Mouse (Mus musculus) thymus, postnatal 25 days (tissue): ENCODE results near the gene Mtf2.
"Not testable (repeated sequence)": the region's sequence is repeated elsewhere in the genome, so short reads cannot be mapped to it uniquely, and the experiment has no call there.

ENCODE experiments used
- DNase-seq: peaks from one replicate; pipeline ENCODE4 v3.0.0; 2022

Mtf2 gene

DNA sequence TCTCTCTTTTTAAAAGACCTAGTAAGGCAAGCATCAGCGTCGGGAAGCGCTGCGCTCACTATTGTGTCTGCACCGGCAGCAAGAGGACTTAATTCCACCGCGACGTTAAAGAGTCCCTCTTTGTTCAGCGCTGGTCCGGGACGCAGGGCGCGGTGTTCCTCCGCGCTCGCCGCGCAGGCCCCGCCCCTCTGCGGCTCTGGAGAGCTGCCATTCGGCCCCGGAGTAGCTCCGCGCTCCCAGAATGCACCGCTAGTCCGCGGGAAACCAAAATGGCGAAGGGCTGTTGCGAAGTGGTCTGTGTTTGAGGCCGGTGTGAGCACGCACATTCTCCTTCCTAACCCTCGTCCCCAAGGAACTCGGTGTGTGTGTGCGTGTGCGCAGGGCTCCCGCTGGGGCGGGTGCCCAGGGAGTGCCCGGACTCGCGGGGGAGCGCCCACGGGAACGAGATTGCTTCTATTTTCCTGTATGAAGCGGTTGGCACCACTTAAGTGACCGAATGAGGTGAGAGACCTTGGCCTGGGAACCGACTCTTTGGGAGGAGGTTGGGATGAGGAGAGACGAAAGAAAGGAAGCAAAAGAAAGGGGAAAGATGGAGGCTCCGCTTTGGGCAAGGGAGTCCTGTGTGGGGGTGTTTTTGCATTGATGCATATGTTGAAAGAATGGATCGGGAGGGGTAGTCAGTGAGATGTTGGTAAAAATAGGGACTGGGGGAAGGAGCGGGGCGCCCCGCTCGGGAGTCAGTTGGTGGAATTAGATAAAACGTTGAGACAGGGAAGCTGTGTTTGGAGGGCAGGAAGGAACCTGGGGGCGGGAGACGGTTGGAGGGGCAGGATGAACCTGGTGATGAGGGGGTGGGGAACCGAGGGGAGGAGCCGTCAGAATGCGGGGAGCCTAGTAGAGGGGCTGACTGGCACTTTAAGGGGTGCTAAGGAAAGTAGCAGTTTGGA, at the start of gene Mtf2:
Gene Mtf2 (plus strand): TSS at position 210 of the 947 bp plus-strand sequence.
- peak; percentile 98 for DNase-seq

DNA sequence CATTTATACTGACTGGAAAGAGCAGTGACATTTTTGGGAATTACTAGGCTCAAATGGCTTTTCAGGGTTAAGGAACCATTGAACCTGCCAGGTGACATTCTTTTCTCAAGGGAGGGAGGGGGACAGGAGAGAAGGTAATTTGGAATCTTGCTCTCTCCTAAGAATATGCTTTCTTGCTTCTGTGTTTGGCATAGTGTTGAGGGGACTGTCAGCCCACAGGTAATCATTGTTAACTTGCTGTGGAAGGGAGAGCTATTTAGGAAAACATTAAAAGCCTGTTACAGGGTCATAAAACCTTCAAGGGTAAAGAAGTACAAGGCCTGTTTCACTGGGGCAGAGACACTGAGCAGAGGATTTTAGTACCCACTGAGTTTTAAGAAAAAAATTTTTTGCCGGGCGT, 48.2 kb upstream of the Mtf2 start:
- DNase-seq: no peak

DNA sequence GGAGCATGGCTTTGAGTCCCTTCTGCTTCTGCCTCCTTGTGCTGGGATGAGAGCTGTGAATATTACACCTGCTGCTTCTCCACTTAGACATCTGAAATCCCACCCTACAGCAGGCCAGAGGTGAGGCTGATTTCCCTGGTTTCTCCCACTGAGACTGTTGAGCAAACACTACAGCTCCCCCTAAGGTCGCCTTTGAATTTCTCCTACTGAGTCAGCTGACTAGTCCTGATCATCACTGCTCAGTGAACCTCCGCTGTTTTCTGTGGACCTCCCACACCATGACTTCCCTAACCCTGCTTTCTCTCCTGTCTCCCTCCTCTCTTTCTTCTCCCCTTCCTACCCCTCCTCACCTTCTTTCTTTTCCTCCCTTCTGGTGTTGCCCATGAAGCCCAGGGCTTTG, 46.1 kb upstream of the Mtf2 start:
- no peak for DNase-seq

DNA sequence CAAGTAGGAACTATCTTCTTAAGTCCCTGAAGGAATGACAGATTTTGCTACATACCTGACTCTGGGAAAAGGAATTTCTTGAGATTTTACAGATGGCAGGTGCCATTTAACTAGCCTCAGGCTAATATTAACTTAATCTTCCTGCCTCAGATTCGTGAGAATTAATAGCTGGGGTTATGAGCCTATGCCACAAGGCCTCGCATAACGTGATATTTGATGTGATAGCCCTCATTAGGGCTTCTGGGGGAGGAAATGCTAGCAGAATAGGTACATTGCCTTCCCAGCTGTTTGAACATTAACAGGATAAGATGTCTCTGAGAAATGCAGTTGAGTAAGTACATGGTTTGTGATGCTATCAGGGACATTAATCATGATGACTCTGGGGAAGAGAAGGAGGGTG, 44.1 kb upstream of the Mtf2 start:
- no peak for DNase-seq

DNA sequence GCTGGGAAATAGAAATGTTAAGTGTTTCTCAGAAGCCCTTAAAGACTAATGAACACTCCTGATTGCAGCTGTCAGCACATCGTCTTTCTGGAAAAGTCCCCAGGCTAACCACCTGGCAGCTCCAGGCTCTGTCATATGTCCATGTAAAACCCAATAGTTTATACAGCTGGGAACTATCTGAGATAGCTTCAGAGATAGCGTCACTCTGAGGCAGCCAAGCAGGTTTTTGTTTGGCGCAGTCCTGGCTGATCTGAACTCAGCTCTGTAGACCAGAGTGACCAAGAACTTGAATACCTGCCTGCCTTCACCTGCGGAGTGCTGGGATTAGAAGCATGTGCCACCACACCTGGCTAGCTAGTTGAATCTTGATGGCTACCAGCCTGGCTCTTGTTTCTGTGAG, 37.2 kb upstream of the Mtf2 start:
- no peak for DNase-seq

DNA sequence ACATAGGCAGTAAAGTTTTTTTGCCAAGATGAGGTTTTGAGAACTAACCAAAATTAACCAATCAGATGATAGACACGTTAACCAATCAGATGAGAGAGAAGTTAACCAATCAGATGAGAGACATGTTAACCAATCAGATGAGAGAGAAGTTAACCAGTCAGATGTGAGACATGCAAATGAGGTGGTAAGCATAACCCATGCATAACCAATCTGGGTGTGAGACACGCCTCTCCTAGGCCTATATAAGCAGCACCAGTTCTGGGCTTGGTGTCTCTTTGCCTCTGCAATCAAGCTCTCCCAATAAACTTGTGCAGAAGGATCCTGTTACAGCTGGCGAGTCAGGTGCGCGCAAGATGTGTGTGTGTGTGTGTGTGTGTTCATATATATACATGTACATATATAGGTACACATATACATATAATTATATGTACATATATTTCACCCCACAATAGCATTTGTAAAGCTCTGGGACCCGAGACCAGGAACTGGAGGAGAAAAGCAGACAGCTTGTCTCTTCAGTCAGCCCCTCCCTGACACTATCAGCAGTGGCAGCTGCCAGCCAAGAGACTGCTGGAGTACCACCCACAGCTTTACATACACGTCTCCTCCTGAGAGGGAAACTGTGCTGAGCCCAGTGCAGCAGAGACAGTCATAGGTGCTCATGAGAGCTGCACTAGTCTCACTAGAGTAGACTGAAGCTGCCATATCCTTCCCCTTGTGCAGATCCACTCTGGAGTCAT, 36.5 kb upstream of the Mtf2 start:
- not testable (repeated sequence) for DNase-seq

DNA sequence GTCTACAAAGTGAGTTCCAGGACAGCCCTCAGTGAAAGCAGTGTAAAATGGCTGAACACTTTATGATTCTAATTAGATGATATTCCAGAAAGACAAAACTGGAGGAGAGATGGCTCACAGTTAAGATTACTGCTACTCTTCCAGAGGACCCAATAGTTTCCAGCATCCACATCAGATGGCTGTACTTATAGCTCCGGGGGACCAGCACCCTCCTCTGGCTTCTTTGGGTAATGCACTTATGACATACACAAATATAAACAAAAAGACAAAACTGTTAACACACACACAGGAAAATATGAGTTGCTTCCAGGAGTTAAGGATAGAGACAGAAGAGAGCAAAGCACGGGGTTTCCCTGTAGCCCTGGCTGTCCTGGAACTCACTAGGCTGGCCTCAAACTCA, 35.5 kb upstream of the Mtf2 start:
- no peak for DNase-seq

DNA sequence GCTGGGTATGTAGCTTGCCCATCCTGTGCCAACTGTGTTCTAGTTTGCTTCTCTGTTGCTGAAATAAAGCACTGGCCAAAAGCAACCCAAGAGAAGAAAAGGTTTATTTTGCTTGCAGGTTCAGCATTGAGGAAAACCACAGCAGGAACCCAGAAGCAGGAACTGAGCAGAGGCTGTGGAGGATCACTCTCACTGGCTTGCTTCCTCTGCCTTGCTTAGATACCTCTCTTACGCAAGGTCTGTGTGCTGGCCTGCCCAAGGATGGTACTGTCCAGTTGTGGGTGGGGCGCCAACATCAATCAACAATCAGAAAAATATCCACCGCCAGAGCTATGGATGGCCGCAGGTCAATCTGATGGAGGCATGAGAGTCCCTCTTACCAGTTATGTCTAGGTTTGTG, 34.2 kb upstream of the Mtf2 start:
- no peak for DNase-seq

DNA sequence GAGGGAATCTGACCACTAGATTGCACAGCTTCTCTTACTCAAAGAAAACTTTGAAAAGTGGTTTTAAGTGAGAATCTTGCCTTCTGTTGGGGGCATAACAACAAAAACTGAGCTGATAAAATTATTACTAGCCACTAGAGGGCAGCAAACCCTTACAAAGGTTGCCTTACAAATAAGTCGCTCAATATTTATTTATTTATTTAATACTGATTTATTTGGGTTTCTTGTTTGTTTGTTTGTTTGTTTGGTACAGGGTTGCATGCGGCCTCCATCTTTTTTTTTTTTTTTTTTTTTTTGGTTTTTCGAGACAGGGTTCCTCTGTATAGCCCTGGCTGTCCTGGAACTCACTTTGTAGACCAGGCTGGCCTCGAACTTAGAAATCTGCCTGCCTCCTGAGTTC, 31.3 kb upstream of the Mtf2 start:
- no peak for DNase-seq

DNA sequence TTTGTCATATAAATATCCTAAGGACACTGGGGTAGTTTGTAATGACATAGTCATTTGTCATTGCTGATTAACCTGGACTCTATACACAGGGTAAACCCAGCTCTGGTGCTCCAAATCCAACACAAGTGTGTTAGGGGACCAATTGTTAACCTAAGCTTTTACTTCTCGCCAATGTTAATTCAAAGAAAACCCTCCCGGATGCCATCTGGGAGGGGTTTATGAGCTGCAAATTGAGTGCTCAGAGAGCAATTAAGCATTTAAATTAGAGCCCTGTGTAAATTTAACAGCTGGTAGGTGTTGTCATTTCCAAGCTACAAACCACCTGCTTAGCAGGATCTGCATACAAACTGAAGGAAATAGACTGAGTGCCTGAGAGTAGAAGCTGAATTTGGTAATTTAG, 30.0 kb upstream of the Mtf2 start:
- no peak for DNase-seq

DNA sequence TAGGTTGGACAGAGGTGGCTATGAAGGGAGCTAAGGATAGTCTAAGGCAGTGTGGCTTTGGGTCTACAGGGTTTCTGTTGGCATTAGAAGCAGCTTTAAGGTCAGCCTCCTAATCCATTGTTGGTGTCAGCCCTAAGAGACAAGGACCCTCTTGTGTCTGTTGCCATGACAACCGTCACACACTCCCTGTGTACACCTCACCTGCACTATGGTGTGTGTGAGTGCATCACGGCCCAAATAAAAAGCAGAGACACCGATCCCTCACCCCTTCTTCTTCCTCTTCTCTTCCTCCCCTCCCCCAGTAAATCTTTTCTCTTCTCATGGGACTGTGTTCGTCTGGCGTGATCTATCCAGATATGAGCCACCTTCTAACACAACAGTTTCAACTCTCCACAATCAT, 23.4 kb upstream of the Mtf2 start:
- DNase-seq: no peak

DNA sequence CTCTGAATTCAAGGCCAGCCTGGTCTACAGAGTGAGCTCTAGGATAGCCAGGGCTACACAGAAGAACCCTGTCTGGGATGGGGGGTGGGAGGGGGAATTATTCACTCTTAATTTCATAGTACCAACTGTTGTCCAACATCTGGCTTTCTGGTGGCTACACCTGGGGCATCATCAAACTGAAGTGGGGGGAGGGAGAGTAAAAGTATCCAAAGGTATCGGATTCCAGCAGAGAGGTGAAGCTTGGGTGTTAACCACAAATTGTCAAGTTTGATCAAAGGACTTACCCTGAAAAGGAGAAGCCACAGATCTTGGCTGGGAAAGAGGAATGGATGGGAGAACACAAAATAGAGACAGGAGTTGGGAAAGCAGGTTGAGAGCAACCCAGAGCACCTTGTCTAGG, 21.6 kb upstream of the Mtf2 start:
- no peak for DNase-seq

DNA sequence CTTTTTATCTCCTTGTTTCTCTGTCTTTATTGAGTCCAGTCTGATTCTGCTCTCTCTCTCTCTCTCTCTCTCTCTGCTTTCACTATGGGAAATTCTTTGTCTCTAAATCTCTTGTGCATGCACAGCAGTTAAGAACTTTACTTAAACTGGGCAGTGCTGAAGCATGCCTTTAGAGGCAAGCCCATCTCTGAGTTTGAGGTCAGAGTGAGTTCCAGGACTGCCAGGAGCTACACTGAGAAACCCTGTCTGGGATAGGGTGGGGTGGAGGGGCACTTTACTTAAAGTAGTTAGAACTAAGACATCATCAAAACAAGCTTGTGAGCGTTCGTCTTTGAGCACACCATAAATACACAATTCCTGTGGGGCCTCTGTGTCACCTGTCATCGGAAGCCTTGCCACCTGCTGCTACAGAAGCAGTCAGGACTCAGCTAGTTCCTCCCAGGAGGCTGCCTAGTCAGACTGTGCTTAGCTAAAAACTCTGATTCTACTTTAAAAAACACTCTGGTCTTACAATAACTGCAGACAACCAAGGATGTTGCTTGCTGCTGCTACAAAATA, 15.7 kb upstream of the Mtf2 start:
- DNase-seq: peak; percentile 60

DNA sequence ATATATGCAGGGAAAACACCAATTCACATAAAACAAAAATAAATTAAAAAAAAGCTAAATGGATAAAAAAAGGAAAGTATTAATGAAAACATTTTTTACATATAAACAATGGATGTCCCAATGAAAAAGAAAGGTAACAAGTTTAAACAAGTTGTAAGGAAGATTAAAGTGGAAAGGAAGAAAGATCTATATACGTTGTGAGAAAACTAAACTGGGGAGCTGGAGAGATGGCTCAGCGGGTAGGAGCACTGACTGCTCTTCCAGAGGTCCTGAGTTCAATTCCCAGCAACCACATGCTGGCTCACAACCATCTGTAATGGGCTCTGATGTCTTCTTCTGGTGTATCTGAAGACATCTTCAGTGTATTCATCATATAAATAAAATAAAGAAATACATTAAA, 14.4 kb upstream of the Mtf2 start:
- no peak for DNase-seq

DNA sequence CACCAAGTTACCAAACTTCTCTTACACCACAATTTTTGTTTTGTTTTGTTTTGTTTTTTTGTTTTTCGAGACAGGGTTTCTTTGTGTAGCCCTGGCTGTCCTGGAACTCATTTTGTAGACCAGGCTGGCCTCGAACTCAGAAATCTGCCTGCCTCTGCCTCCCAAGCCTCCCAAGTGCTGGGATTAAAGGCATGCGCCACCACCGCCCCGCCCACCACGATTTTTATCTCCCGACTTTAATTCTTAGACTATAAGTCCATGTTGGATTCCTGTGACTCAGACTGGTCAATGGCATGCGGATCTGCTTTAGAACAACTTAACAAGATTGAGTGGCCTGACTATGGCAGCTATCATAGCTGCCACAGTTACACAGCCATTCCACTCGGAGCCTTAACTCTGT, 13.7 kb upstream of the Mtf2 start:
- not testable (repeated sequence) for DNase-seq

DNA sequence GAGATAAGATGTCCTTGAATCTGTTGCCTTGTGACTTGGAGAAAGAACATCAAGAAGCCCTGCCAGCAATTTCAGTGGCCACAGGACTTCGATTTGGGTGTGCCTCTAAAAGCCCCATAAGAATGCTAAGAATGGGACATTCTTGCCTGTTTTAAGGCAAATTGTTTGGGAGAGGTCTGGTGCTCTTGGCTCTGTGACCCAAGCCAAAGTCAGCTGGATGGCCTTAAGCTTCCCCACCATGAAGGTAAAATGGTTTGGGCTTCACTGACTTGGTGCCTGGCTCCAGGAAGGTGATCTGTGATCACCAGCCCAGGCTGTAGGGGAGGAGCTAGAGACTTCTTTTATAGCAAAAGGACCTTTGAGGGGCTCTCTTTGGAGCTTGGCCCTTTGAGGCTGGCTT, 13.3 kb upstream of the Mtf2 start:
- DNase-seq: no peak

DNA sequence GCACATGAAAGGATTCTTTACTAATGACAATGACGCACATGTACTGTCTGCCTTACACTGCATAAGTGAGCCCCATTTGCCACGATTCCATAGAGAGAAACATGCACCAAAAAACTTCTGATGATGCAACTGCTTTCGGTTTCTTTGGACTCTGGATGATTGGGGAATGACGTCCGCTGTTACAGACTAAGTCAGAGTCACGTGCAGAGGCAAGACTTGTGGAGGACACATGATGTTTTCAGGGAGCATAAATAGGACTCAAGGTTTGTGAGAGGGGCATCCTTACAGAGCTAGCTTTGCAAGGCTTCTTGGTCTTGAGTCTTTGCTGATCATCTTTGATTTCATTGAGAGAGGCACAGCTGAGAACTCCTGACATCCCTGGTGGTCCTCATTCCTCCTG, 11.9 kb upstream of the Mtf2 start:
- DNase-seq: no peak

DNA sequence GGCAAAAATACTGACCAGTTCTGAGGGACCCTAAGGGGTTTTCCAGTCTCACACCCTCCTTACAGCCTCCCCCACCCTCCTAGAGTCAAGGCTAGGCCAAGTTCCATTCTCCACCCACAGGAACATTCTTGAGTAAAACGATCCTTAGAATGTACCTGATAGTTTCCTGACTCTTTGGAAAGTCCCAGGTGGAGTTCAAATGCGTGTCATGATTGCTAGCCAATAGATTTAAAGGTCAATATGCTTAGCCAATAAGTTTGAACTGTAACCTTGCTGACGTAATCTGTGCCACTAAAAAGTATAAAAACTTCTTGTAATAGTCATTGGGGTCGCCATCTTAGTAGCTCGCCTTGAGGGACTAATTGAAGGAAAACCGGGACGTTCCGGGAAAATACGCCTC, 5.1 kb upstream of the Mtf2 start:
- no peak for DNase-seq

DNA sequence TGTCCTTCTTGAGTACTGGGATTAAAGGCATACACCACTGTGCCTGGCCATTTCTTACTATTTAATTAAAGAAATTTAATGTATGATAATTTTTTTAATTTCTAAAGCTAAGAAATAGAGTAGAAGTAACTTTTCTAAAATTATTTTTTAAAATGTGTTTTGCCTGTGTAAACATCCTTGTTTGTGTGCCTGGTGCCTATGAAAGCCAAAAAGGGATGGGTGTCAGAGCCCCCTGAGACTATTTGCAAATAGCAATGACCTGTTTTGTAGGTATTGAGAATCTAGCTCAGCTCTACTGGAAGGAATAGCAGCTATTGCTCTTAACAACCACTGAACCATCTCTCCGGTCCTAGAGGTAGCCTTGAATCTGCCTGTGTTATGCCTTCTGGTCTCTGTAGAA, 6.8 kb downstream of the Mtf2 start:
- DNase-seq: no peak

DNA sequence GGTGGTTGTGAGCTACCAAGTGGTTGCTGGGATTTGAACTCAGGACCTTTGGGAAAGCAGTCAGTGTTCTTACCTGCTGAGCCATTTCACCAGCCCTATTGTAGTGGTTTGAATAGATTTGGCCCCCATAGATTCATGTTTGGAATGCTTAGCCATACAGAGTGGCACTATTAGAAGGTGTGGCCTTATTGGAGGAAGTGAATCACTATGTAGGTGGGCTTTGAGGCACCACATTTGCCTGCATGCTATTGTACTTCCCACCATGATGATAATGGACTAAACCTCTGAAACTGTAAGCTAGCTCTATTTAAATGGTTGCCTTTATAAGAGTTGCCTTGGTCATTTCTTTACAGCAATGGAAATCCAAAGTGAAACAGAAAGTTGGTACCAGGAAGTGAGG, 10.8 kb downstream of the Mtf2 start:
- DNase-seq: no peak

DNA sequence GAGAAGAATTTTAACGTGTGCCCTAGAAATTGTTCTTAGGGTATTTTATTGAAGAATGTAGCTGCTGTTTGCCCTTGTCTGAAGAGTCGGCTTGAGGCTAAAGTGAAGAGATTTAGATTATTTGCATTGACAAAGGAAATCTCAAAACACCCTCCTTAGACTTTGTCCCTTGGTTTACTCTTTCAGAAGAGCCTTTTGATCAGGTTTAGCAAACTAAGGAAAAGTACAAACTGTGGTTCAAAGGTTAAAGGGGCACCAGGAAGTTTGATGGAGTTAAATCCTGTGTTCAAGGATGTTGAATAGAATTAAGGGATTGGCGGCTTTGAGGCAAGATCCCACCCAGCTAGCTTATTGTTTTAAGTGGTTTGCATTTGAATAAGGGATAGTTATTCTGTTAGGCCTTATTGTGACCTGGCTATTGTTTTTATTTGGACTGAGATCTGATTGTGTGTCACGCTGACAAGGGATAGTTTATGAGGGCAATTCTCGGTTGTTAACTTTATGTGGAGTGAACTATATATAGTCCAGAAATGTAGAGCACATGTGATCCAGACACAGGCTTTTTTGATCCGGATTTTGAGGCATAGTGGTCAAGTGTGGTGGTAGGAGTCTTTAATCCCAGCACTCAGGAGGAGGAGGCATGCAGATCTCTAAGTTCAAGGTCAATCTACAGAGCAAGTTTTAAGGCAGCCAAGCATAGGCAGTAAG, 11.5 kb downstream of the Mtf2 start:
- DNase-seq: no peak

DNA sequence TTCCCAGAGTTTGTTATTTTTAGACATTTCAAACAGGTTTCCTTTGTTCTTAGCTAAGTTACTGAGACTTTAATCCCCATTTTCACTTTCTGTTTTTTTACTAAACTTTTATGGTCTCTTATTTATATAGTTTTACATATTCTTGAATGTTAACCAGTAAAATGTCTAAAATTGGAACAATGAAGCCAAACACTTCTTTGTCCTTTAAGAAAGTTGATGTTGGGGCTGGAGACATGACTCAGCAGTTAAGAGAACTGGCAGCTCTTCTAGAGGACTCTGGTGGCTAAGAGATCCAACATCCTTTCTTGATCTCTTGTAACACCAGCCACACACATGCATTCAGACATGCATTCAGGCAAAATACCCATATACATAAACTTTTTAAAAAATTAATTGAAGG, 14.1 kb downstream of the Mtf2 start:
- DNase-seq: no peak

DNA sequence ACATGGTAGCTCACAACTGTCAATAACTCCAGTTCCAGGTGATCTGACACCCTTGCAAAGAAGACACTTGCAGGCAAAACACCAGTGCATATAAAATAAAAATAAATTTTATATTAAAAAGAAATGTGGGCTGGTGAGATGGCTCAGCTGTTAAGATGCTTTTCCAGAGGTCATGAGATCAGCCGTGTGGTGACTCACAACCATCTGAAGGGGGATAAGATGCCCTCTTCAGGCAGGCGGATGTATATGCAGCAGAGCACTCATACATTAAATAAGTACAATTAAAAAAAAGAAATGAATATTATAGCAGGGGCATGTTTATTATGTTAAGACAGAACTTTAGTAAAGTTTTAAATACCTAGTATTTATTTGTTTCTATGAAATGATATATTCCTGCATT, 16.9 kb downstream of the Mtf2 start:
- peak; percentile 31 for DNase-seq
